Mouse (Mus musculus) neutrophil, adult 5-6 weeks (primary cell): ENCODE data around the gene Tbx4. TPM values are rescaled to one million over a fixed set of nuclear protein-coding genes. Genes with fewer than 3 reads are reported as not detected.

Experiments
- ATAC-seq: fragments of 151-379, 151-347 bp; 2 replicates; pipeline ENCODE4 v1.8.0; 2017; ENCODE audit warnings: mild to moderate bottlenecking, moderate TSS enrichment; ENCODE audit not compliant: insufficient number of reproducible peaks, poor library complexity, low FRiP score, severe bottlenecking; ENCODE audit errors: extremely low read depth
- total RNA-seq: library from RNA; stranded (forward); fragments of 200-1000 nt; gene quantifications from 2 replicates; pipeline ENCODE4 v1.2.3, GENCODE M21; 2017

The Tbx4 gene
- total RNA-seq, 1 experiment from 2014 or later = not detected

- ATAC-seq = peak; percentile 64; the same call in 1 of the 2 replicates
Observed at GRCm38 (mm10) chr11:85849037-85849436, 37.2 kb upstream of the Tbx4 start.

- no peak for ATAC-seq
Observed at GRCm38 (mm10) chr11:85850233-85850632, 36.0 kb upstream of the Tbx4 start, which contains the start of gene Gm11444. Gm11444 (minus strand) TSS chr11:85850333.

- ATAC-seq = no peak
Observed at GRCm38 (mm10) chr11:85850758-85851157, 35.5 kb upstream of the Tbx4 start.

GRCm38 (mm10) chr11:85857997-85858698 is 28.1 kb upstream of the Tbx4 start:
- no peak for ATAC-seq

- ATAC-seq = no peak
Observed at GRCm38 (mm10) chr11:85864363-85864762, 21.9 kb upstream of the Tbx4 start.

GRCm38 (mm10) chr11:85876059-85876788 is 10.0 kb upstream of the Tbx4 start:
- no peak for ATAC-seq

GRCm38 (mm10) chr11:85884498-85884897 is 1.7 kb upstream of the Tbx4 start:
- no peak for ATAC-seq

- no peak for ATAC-seq
Observed at GRCm38 (mm10) chr11:85886429-85886785, 185 bp downstream of the Tbx4 start.

- ATAC-seq = no peak
Observed at GRCm38 (mm10) chr11:85887273-85887672, 1.1 kb downstream of the Tbx4 start.

- no peak for ATAC-seq
Observed at GRCm38 (mm10) chr11:85887801-85888450, 1.7 kb downstream of the Tbx4 start.

- no peak for ATAC-seq
Observed at GRCm38 (mm10) chr11:85888451-85888961, 2.3 kb downstream of the Tbx4 start.

- no peak for ATAC-seq
Observed at GRCm38 (mm10) chr11:85889056-85889729, 3.0 kb downstream of the Tbx4 start.

GRCm38 (mm10) chr11:85889730-85890562 is 3.7 kb downstream of the Tbx4 start:
- no peak for ATAC-seq

- ATAC-seq = no peak
Observed at GRCm38 (mm10) chr11:85890563-85890845, 4.3 kb downstream of the Tbx4 start.

- no peak for ATAC-seq
Observed at GRCm38 (mm10) chr11:85891010-85891691, 4.9 kb downstream of the Tbx4 start.

GRCm38 (mm10) chr11:85891692-85892040 is 5.4 kb downstream of the Tbx4 start:
- ATAC-seq = no peak

- no peak for ATAC-seq
Observed at GRCm38 (mm10) chr11:85892771-85893170, 6.5 kb downstream of the Tbx4 start.
